Mouse (Mus musculus) lung, postnatal 10 days (tissue): ENCODE data around the gene Nf1.
"Not testable (repeated sequence)": the region's sequence is repeated elsewhere in the genome, so short reads cannot be mapped to it uniquely, and the experiment has no call there.

Experiments used
- DNase-seq: peaks from one replicate; pipeline ENCODE4 v3.0.0; 2021

Nf1 gene

GRCm38 (mm10) chr11:79339234-79339807, at the start of gene Nf1:
Gene Nf1 (plus strand): TSS chr11:79339693.
- DNase-seq, result peak; percentile 97

GRCm38 (mm10) chr11:79290473-79290872, 49.0 kb upstream of the Nf1 start:
- DNase-seq, result peak; percentile 75

- no peak for DNase-seq
Observed at GRCm38 (mm10) chr11:79291651-79292050, 47.8 kb upstream of the Nf1 start.

- DNase-seq, result no peak
Observed at GRCm38 (mm10) chr11:79292130-79292529, 47.4 kb upstream of the Nf1 start.

GRCm38 (mm10) chr11:79293025-79293424, 46.5 kb upstream of the Nf1 start:
- no peak for DNase-seq

GRCm38 (mm10) chr11:79293971-79294370, 45.5 kb upstream of the Nf1 start:
- DNase-seq, result no peak

- DNase-seq, result peak; percentile 40
Observed at GRCm38 (mm10) chr11:79296167-79296566, 43.3 kb upstream of the Nf1 start.

- DNase-seq, result no peak
Observed at GRCm38 (mm10) chr11:79296856-79297491, 42.5 kb upstream of the Nf1 start, which contains the start of gene Gm9964. Gene Gm9964 (minus strand): TSS chr11:79296906.

- peak; percentile 40 for DNase-seq
Observed at GRCm38 (mm10) chr11:79299719-79300431, 39.6 kb upstream of the Nf1 start.

- DNase-seq, result no peak
Observed at GRCm38 (mm10) chr11:79303109-79303508, 36.4 kb upstream of the Nf1 start.

- DNase-seq, result not testable (repeated sequence)
Observed at GRCm38 (mm10) chr11:79304245-79304644, 35.2 kb upstream of the Nf1 start.

GRCm38 (mm10) chr11:79305697-79306340, 33.7 kb upstream of the Nf1 start:
- no peak for DNase-seq

GRCm38 (mm10) chr11:79306510-79306909, 33.0 kb upstream of the Nf1 start:
- DNase-seq, result peak; percentile 58

- peak; percentile 65 for DNase-seq
Observed at GRCm38 (mm10) chr11:79306996-79307395, 32.5 kb upstream of the Nf1 start.

GRCm38 (mm10) chr11:79307560-79308200, 31.8 kb upstream of the Nf1 start:
- no peak for DNase-seq

- no peak for DNase-seq
Observed at GRCm38 (mm10) chr11:79310467-79310866, 29.0 kb upstream of the Nf1 start.

- no peak for DNase-seq
Observed at GRCm38 (mm10) chr11:79316807-79317345, 22.6 kb upstream of the Nf1 start.

- peak; percentile 44 for DNase-seq
Observed at GRCm38 (mm10) chr11:79319807-79320206, 19.7 kb upstream of the Nf1 start.

GRCm38 (mm10) chr11:79323985-79324685, 15.4 kb upstream of the Nf1 start:
- no peak for DNase-seq

GRCm38 (mm10) chr11:79325663-79326062, 13.8 kb upstream of the Nf1 start:
- peak; percentile 33 for DNase-seq

- DNase-seq, result no peak
Observed at GRCm38 (mm10) chr11:79327106-79327505, 12.4 kb upstream of the Nf1 start.

- no peak for DNase-seq
Observed at GRCm38 (mm10) chr11:79328060-79328459, 11.4 kb upstream of the Nf1 start.
